Mouse (Mus musculus) liver, postnatal 0 days (tissue): ENCODE results near the gene Samm50. TPM values are rescaled to one million over a fixed set of nuclear protein-coding genes. Genes with fewer than 3 reads are reported as not detected.

Experiments
- ATAC-seq: fragments of 200-750 bp; cut with Nextera tagmentation; 2 replicates; pipeline ENCODE4 v1.8.0; 2017; ENCODE audit warnings: mild to moderate bottlenecking, moderate library complexity
- DNase-seq: peaks from one replicate; pipeline ENCODE4 v3.0.0-alpha.2; 2016
- H3K27ac ChIP-seq: fragments of 300-500 bp; sonication (generic); 2 replicates; pipeline ENCODE4 v1.5.1; 2014; ENCODE audit warnings: antibody characterized with exemption, moderate library complexity, mild to moderate bottlenecking, low read depth
- H3K27me3 ChIP-seq: fragments of 300-500 bp; sonication (generic); 2 replicates; pipeline ENCODE4 v1.6.1; 2014; ENCODE audit warnings: low read length, control low read depth, mixed read lengths; ENCODE audit not compliant: insufficient read depth
- H3K36me3 ChIP-seq: fragments of 300-500 bp; sonication (generic); replicated peaks from 2 replicates; pipeline ENCODE4 v1.6.1; 2014; ENCODE audit warnings: mild to moderate bottlenecking, control low read depth, low read length, moderate library complexity, mixed read lengths; ENCODE audit not compliant: insufficient read depth
- H3K4me1 ChIP-seq: fragments of 300-500 bp; sonication (generic); 2 replicates; pipeline ENCODE4 v1.6.1; 2014; ENCODE audit warnings: antibody characterized with exemption, mild to moderate bottlenecking, control low read depth; ENCODE audit not compliant: insufficient read depth
- H3K4me2 ChIP-seq: fragments of 300-500 bp; sonication (generic); 2 replicates; pipeline ENCODE4 v1.6.1; 2014; ENCODE audit warnings: low read depth, mild to moderate bottlenecking, low read length, moderate library complexity, mixed read lengths
- H3K4me3 ChIP-seq: fragments of 300-500 bp; sonication (generic); 2 replicates; pipeline ENCODE4 v1.5.1; 2014; ENCODE audit warnings: low read depth, low read length
- H3K9ac ChIP-seq: fragments of 300-500 bp; sonication (generic); replicated peaks from 2 replicates; pipeline ENCODE4 v1.6.1; 2014; ENCODE audit warnings: mild to moderate bottlenecking, moderate library complexity
- H3K9me3 ChIP-seq: fragments of 300-500 bp; sonication (generic); 2 replicates; pipeline ENCODE4 v1.6.1; 2016; ENCODE audit warnings: mild to moderate bottlenecking, control low read depth, low read length, mixed read lengths
- CTCF ChIP-seq: sonication (generic); IDR thresholded peaks from 2 replicates; pipeline ENCODE4 v1.5.1; 2016; ENCODE audit warnings: antibody characterized with exemption, low read depth
- EP300 ChIP-seq: IDR thresholded peaks from 2 replicates; pipeline ENCODE4 v1.6.1; 2016; ENCODE audit warnings: antibody characterized with exemption, low read depth, mild to moderate bottlenecking
- WGBS: fragments of 180-500 bp; shearing (Covaris S2); extraction: QIAGEN DNeasy Blood & Tissue Kit; methylation state at CpG from one replicate; pipeline ENCODE4 v1.1.7; 2014; ENCODE audit not compliant: insufficient replicate concordance; 5-methylcytosine and 5-hydroxymethylcytosine counted together
- polyA plus RNA-seq: library from polyadenylated mRNA; unstranded; fragments of >200 nt; fragmentation: Nextera tagmentation; extraction: Ambion mirVana; gene quantifications from 2 replicates; pipeline ENCODE4 v1.2.1, GENCODE M21; 2015

The Samm50 gene
- polyA plus RNA-seq, 1 experiment from 2014 or later, result 103 TPM

- ATAC-seq (peak; percentile 74), DNase-seq (peak; percentile 60)
- Histone ChIP-seq H3K4me1 (peaks cover 21% of the 10 kb centered on the region), H3K4me2 (peak overlapping the region; percentile 86), H3K27ac (peak overlapping the region; percentile 64), H3K27me3 (0 out of 2 replicates have a peak, but pooled peaks cover 11% of the 10 kb centered on the region), H3K4me3 (peak overlapping the region; percentile 59), H3K36me3 (no peaks in the 10 kb centered on the region), H3K9ac (peak overlapping the region; percentile 47), H3K9me3 (no peaks in the 10 kb centered on the region)
- no peak for TF ChIP-seq CTCF
- peak; percentile 73 for TF ChIP-seq EP300
- WGBS, result 4% methylated on average over 16 of the region's 16 CpGs
These were observed 39.2 kb downstream of the Samm50 start for GRCm38 (mm10) chr15:84231113-84231712.

DNA sequence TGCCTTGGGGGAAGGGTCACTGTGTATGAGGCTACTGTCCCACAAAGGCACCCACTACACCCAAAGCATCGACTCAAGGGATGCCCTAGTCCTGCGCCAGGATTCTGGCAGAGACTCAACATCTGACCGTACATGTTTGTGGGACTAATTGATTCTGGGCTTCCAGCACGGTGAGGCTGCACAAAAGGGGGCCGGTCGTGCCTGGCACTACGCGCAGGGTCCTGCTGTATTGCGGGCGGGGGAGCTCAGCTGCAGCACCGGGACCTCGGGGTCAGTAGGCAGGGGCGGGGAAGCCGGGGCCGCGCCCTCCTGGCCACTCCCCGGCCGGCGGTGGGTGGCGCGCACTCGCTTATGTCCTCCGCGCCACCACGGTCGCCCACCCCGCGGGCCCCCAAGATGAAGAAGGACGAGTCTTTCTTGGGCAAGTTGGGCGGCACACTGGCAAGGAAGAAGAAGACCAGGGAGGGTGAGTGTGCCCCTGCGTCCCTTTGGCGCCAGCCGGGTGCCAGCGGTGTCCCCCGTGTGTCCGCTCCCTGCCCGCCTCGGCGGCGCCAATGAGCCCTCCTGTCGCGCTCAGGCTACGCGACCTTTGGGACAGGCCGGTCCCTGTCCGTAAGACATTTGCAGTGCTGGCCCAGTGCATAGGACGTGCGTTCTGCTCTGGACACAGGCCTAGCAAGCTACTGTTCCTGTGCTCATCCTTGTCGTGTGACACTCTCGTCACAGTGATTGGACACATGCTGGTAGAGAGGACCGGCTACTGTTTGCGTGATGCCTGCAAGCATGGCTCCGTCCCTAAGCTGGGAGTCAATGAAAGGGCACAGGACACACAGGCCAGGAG, 39.9 kb downstream of the Samm50 start, which contains the start of gene Parvb:
Gene Parvb, plus strand, starts transcription at position 323 of the 841 bp plus-strand sequence.
- H3K4me3 ChIP-seq, result peak within 1 kb of the TSS; percentile 59
- WGBS, result 3% methylated on average over 49 of the region's 53 CpGs

GRCm38 (mm10) chr15:84232609-84233008, 40.6 kb downstream of the Samm50 start:
- H3K27ac ChIP-seq, result no peak overlapping the region
- TF ChIP-seq EP300, result no peak
- TF ChIP-seq CTCF, result no peak
- 0 out of 2 replicates have a peak overlapping the region, but pooled peaks have one; percentile 22 for H3K9ac ChIP-seq
- H3K4me1 ChIP-seq, result peaks cover 25% of the 10 kb centered on the region
- WGBS, result 52% methylated on average over 8 of the region's 8 CpGs
- ATAC-seq, result no peak
- H3K9me3 ChIP-seq, result no peaks in the 10 kb centered on the region
- H3K36me3 ChIP-seq, result no peaks in the 10 kb centered on the region
- 0 out of 2 replicates have a peak, but pooled peaks cover 11% of the 10 kb centered on the region for H3K27me3 ChIP-seq
- H3K4me3 ChIP-seq, result peak overlapping the region; percentile 59
- DNase-seq, result no peak
- H3K4me2 ChIP-seq, result peak overlapping the region; percentile 86

More for the DNA sequence above, 39.9 kb downstream of the Samm50 start, which contains the start of gene Parvb:
- Histone ChIP-seq H3K9ac (peak within 1 kb of the TSS; percentile 47), H3K9me3 (no peaks in the 10 kb centered on the region), H3K27ac (peak within 1 kb of the TSS; percentile 64), H3K4me2 (peak within 1 kb of the TSS; percentile 86), H3K36me3 (no peaks in the 10 kb centered on the region), H3K4me1 (peaks cover 25% of the 10 kb centered on the region), H3K27me3 (0 out of 2 replicates have a peak, but pooled peaks cover 11% of the 10 kb centered on the region)
- TF ChIP-seq CTCF, result no peak
- no peak for TF ChIP-seq EP300
- DNase-seq (peak; percentile 64), ATAC-seq (peak; percentile 64)

DNA sequence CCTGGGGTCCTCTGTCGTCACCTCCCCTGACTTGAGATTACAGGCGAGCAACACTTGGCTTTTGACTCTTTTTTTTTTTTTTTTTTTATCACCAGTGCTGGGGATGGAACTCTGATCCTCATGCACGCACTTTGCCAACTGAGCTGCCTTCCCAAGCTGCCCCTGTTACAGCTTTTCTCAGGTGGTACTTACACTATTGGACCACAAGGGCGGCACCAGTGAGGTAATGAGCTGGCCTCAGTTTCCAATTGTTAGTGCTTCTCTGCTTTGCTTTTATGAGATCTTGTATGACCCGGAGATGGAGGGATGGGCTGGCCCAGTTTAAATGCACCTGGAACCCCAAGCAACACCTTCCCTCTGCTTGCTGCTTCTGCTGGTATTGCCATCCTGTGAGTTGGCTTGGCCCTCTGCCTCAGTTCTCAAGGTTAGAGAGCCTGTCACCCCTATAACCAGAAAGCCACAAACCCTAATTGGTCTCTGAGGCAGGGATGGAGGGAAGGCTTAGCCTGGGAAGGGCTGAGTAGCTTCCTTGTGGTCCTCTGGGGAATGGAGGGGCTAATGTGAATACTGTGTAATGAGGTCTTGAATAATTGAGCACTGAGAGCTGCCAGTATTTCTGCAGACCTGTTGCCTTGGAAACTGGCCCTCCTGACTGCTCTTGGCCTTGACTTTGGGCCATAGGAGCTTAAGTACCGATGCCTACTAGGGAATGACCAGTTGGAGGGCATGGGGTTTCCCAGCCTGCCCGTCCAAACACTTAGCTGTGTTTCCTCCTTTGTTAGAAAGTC, 42.9 kb downstream of the Samm50 start:
- Histone ChIP-seq H3K27me3 (0 out of 2 replicates have a peak, but pooled peaks cover 9% of the 10 kb centered on the region), H3K4me3 (no peak overlapping the region), H3K9ac (no peak overlapping the region), H3K27ac (peak overlapping the region; percentile 66; the same call in 1 of the 2 replicates), H3K36me3 (no peaks in the 10 kb centered on the region), H3K9me3 (no peaks in the 10 kb centered on the region), H3K4me1 (peaks cover 28% of the 10 kb centered on the region), H3K4me2 (0 out of 2 replicates have a peak overlapping the region, but pooled peaks have one; percentile 7)
- DNase-seq (no peak), ATAC-seq (no peak)
- TF ChIP-seq EP300 (no peak), CTCF (peak; percentile 34; the same call in 1 of the 2 replicates)
- 67% methylated on average over 7 of the region's 7 CpGs for WGBS

- Histone ChIP-seq H3K36me3 (no peaks in the 10 kb centered on the region), H3K27me3 (0 out of 2 replicates have a peak, but pooled peaks cover 7% of the 10 kb centered on the region), H3K9ac (no peak overlapping the region), H3K4me1 (peaks cover 27% of the 10 kb centered on the region), H3K9me3 (no peaks in the 10 kb centered on the region), H3K4me3 (no peak overlapping the region), H3K27ac (no peak overlapping the region), H3K4me2 (0 out of 2 replicates have a peak overlapping the region, but pooled peaks have one; percentile 7)
- 43% methylated on average over 7 of the region's 7 CpGs for WGBS
- TF ChIP-seq CTCF (no peak), EP300 (no peak)
- ATAC-seq (peak; percentile 53), DNase-seq (peak; percentile 56)
These were observed 43.6 kb downstream of the Samm50 start for GRCm38 (mm10) chr15:84235646-84236045.
